In the genomic region with DNA sequence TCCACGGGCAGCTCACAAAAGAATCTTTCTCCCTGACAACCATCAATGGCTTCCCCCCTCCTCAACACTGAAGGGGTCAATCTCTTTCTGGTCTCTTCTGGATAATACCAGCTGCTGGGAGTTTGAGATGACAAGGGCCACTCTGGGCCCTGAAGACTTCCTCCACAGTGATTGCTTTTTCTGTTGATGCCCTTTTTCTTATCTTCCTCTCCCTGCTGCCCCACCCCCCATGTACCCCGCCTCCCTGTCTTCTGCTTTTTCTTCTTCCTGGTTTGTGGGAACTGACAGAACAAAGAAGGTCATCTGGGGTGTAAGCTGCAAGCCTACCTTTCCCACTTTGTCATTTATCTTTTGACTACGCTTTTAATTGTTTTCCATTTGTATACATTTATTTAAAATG, we compare ENCODE assay signal across 19 mouse cellular contexts. TPM values are rescaled to one million over a fixed set of nuclear protein-coding genes. Genes with fewer than 3 reads are reported as not detected.
DNase-seq lines count a peak whose midpoint lies in the region; TF ChIP-seq lines count a peak whose summit lies in the region.
"Had no signal": no experiment of that assay in that cellular context is flagged by ENCODE, and none has a peak within 500 bp of the region (broad histone marks: within the 10 kb centered on the region; RNA-seq: fewer than 3 reads in every experiment).

No protein-coding gene starts in this region.

- no peak overlapping the region for H3K27ac ChIP-seq in left cerebral cortex, adult 2 months
- H3K27ac ChIP-seq: forebrain, embryonic 15.5 days; neural tube, embryonic 15.5 days; stomach, embryonic 15.5 days had no signal

- no peak overlapping the region for H3K4me3 ChIP-seq in left cerebral cortex, adult 2 months
- H3K4me3 ChIP-seq: forebrain, embryonic 15.5 days; neural tube, embryonic 15.5 days; stomach, embryonic 15.5 days had no signal

- no peak for TF ChIP-seq CTCF in left cerebral cortex, adult 2 months (IDR thresholded peaks at IDR 0.05)

- intact Hi-C loops in left cerebral cortex, postnatal 14 days (cut with DNase I): no loop called here
- intact Hi-C loops in left cerebral cortex, postnatal 10 days (cut with DNase I): no loop called here
- intact Hi-C loops in left cerebral cortex, adult 2 months (cut with DNase I): no loop called here

- DNase-seq in left cerebral cortex, postnatal 14 days (ENCODE audit: low spot score in 2 of 2): peak; percentile 8 to 15
- no peak for DNase-seq in left cerebral cortex, postnatal 10 days (ENCODE audit: extremely low spot score in 1 of 2, low spot score in 2 of 2)
- DNase-seq in thymus, postnatal 14 days: peak; percentile 65
- DNase-seq in thymus, postnatal 0 days (ENCODE audit: low spot score): no peak
- DNase-seq in induced T-regulatory cell, adult 2 months (ENCODE audit: low read depth): peak; percentile 42
- peak; percentile 53 for DNase-seq in thymus, postnatal 4 days
- no peak for DNase-seq in left cerebral cortex, adult 2 months (ENCODE audit: extremely low spot score in 1 of 2, low spot score in 2 of 2)
- DNase-seq in heart, adult 8-10 months (ENCODE audit: low spot score): no peak
- DNase-seq: cerebellum, adult 2 months; embryo, embryonic 11 days; kidney, adult 2 months had no signal

RNA-seq across cellular contexts. Expression of gene Gm49368, which starts 5.4 kb away (rescaled TPM):
- total RNA-seq in left cerebral cortex, postnatal 14 days (2021): under 1 TPM in 1 of 2 experiments, not detected in 1; 0.08 TPM
- under 1 TPM in 1 of 2 experiments, not detected in 1; 0.09 TPM for total RNA-seq in left cerebral cortex, postnatal 10 days (2021)
- not detected in 2 replicates for polyA plus RNA-seq in thymus, postnatal 0 days (2015; fragmentation: Nextera tagmentation; extraction: Ambion mirVana)
- not detected for total RNA-seq in left cerebral cortex, adult 2 months (2021)
- total RNA-seq in heart, adult 8-10 months (2022): under 1 TPM in 1 of 4 experiments, not detected in 3; 0.09 TPM
- total RNA-seq: gastrocnemius, adult 18-20 months; liver, adult 2 months had no signal
- polyA plus RNA-seq: CD4-positive, CD25-positive, alpha-beta regulatory T cell, adult 4 months; cerebellum, adult 2 months; forebrain, embryonic 15.5 days; heart, embryonic 14.5 days; hindbrain, embryonic 11.5 days; kidney, adult 2 months; neural tube, embryonic 15.5 days; stomach, embryonic 15.5 days had no signal

RNA-seq across cellular contexts. Expression of gene Itgam, which starts 5.4 kb away (rescaled TPM):
- 10 to 100 TPM; 10.9 to 11.6 TPM for total RNA-seq in left cerebral cortex, postnatal 14 days (2021)
- 1 to 10 TPM; 8.5 to 8.7 TPM for total RNA-seq in left cerebral cortex, postnatal 10 days (2021)
- 1.2 and 1.4 TPM in 2 replicates for polyA plus RNA-seq in thymus, postnatal 0 days (2015; fragmentation: Nextera tagmentation; extraction: Ambion mirVana)
- total RNA-seq in left cerebral cortex, adult 2 months (2021): 10 to 100 TPM in 1 of 2 experiments, 1 to 10 TPM in 1; 9.2 to 10.9 TPM
- 10 to 100 TPM in 1 of 4 experiments, 1 to 10 TPM in 3; 2.2 to 26.5 (median 3.1) TPM for total RNA-seq in heart, adult 8-10 months (2022)

Comparison
In these comparisons a context has a peak if more than half of its experiments do, and no peak if none do; other contexts are left out.
1. DNase-seq: peak in left cerebral cortex, postnatal 14 days (2 of 2), thymus, postnatal 14 days (single experiment), induced T-regulatory cell, adult 2 months (single experiment) and thymus, postnatal 4 days (single experiment); none in left cerebral cortex, postnatal 10 days (0 of 2), thymus, postnatal 0 days (single experiment), left cerebral cortex, adult 2 months (0 of 2) and heart, adult 8-10 months (single experiment).